Comparison of ENCODE assay signal across 40 mouse cellular contexts in the genomic region with DNA sequence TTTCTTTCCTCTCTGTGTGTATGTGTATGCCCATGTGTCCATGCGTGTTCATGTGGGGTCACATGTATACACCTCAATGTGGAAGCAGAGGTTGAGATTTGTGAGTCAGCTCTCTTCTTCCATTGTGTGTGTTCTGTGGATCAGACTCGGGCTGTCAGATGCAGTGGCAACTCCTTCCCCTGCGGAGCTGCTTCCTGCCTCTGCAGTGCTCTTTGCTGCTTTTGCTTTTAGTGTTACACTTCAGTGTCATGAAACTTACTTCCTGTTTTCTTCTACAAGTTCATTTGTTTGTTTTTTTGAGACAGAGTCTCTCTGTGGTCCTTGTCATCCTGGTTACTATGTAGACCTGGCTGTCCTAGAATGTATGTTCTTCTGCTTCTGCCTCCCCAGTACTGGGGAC. TPM values are rescaled to one million over a fixed set of nuclear protein-coding genes. Genes with fewer than 3 reads are reported as not detected.
"Had no signal": no experiment of that assay in that cellular context is flagged by ENCODE, and none has a peak within 500 bp of the region (broad histone marks: within the 10 kb centered on the region; RNA-seq: fewer than 3 reads in every experiment).

No protein-coding gene starts in this region.

- H3K9me3 ChIP-seq: heart, embryonic 10.5 days; heart, embryonic 12.5 days; hindbrain, embryonic 13.5 days; hindbrain, embryonic 15.5 days; intestine, embryonic 15.5 days; limb, embryonic 10.5 days; limb, embryonic 12.5 days; liver, embryonic 13.5 days had no signal

- H3K27me3 ChIP-seq: heart, embryonic 12.5 days; hindbrain, embryonic 13.5 days; hindbrain, embryonic 15.5 days; intestine, embryonic 15.5 days; limb, embryonic 12.5 days; liver, embryonic 13.5 days had no signal

- DNase-seq: gastrocnemius, postnatal 14 days; heart, adult 18-20 months; heart, postnatal 10 days; heart, postnatal 36 days; kidney, adult 18-20 months; kidney, adult 8-10 months; kidney, postnatal 10 days; kidney, postnatal 25 days; kidney, postnatal 4 days; liver; liver, embryonic 13.5 days had no signal

- H3K4me3 ChIP-seq: heart, embryonic 10.5 days; heart, embryonic 12.5 days; hindbrain, embryonic 13.5 days; hindbrain, embryonic 15.5 days; intestine, embryonic 15.5 days; layer of hippocampus, adult 2 months; left cerebral cortex, adult 2 months; limb, embryonic 10.5 days; limb, embryonic 12.5 days; liver, embryonic 13.5 days had no signal

- H3K27ac ChIP-seq: heart, embryonic 10.5 days; hindbrain, embryonic 13.5 days; hindbrain, embryonic 15.5 days; hindbrain, postnatal 0 days; intestine, embryonic 15.5 days; layer of hippocampus, adult 2 months; left cerebral cortex, adult 2 months; limb, embryonic 10.5 days; limb, embryonic 12.5 days; liver, embryonic 13.5 days had no signal

RNA-seq across cellular contexts. Expression of a gene that starts 21.1 kb away (rescaled TPM):
- total RNA-seq: gastrocnemius, adult 18-20 months; gastrocnemius, adult 8-10 months; gastrocnemius, postnatal 14 days; gastrocnemius, postnatal 4 days; granulocyte monocyte progenitor cell, adult 5-6 weeks; heart, adult 18-20 months; heart, adult 8-10 months; heart, postnatal 10 days; heart, postnatal 36 days had no signal
- polyA plus RNA-seq: heart, embryonic 12.5 days; heart, embryonic 14.5 days; heart, embryonic 16.5 days; inflammation-experienced regulatory T-cells, adult 6 months; intestine, embryonic 15.5 days; intestine, postnatal 0 days; kidney, embryonic 14.5 days; kidney, embryonic 16.5 days; limb, embryonic 10.5 days; limb, embryonic 12.5 days; limb, embryonic 14.5 days; liver, embryonic 11.5 days; liver, embryonic 13.5 days had no signal

RNA-seq across cellular contexts. Expression of a gene that starts 35.6 kb away (rescaled TPM):
- total RNA-seq: gastrocnemius, adult 18-20 months; gastrocnemius, adult 8-10 months; gastrocnemius, postnatal 14 days; gastrocnemius, postnatal 4 days; granulocyte monocyte progenitor cell, adult 5-6 weeks; heart, postnatal 10 days; heart, postnatal 36 days; hematopoietic stem cell, adult 5-6 weeks; hindbrain, postnatal 0 days; layer of hippocampus, adult 2 months; layer of hippocampus, postnatal 10 days; layer of hippocampus, postnatal 25 days; left cerebral cortex, adult 2 months; left cerebral cortex, postnatal 14 days; left cerebral cortex, postnatal 36 days had no signal
- polyA plus RNA-seq: heart, embryonic 10.5 days; heart, embryonic 12.5 days; heart, embryonic 16.5 days; hindbrain, embryonic 11.5 days; hindbrain, embryonic 13.5 days; hindbrain, embryonic 15.5 days; hindbrain, postnatal 0 days; intestine, embryonic 15.5 days; intestine, postnatal 0 days; kidney, embryonic 14.5 days; kidney, embryonic 16.5 days; limb, embryonic 10.5 days; limb, embryonic 12.5 days; limb, embryonic 14.5 days; liver, embryonic 11.5 days had no signal
